Mouse (Mus musculus): ENCODE data around the gene Pus1. TPM values are rescaled to one million over a fixed set of nuclear protein-coding genes. Genes with fewer than 3 reads are reported as not detected.
A peak's percentile ranks its signal among the peaks of the same experiment; 100 is the strongest.

Pus1 gene
- polyA plus RNA-seq (2014; fragmentation: Nextera tagmentation; extraction: Ambion mirVana) = 20.8 and 23.1 TPM in 2 replicates

- H3K9ac ChIP-seq (ENCODE audit: low read depth, low read length) = peak within 1 kb of the TSS; percentile 70
- peaks cover 5% of the 10 kb centered on the region; the same call in 1 of the 2 replicates for H3K4me1 ChIP-seq (ENCODE audit: control insufficient read depth, insufficient read depth, low read length)
- H3K9me3 ChIP-seq (ENCODE audit: control insufficient read depth, low read length) = no peaks in the 10 kb centered on the region
- H3K27me3 ChIP-seq (replicated peaks; ENCODE audit: control insufficient read depth, insufficient read depth, low read length) = no peaks in the 10 kb centered on the region
- H3K27ac ChIP-seq (replicated peaks; ENCODE audit: low read depth, low read length) = 0 out of 2 replicates have a peak within 1 kb of the TSS, but pooled peaks have one; percentile 35
- peak within 1 kb of the TSS; percentile 54 for H3K4me3 ChIP-seq (ENCODE audit: low read depth, low read length)
- DNase-seq (ENCODE audit: low spot score) = peak; percentile 96
- peak; percentile 89 for ATAC-seq (ENCODE audit: low read depth)
- H3K36me3 ChIP-seq (ENCODE audit: control insufficient read depth, insufficient read depth, low read length) = peaks cover 29% of the 10 kb centered on the region; the same call in 1 of the 2 replicates
- peak within 1 kb of the TSS; percentile 78 for H3K4me2 ChIP-seq (ENCODE audit: low read depth, low read length)
- 0% methylated on average over 32 of the region's 57 CpGs for WGBS
These were observed at the start of gene Pus1 for GRCm38 (mm10) chr5:110779998-110780760. Gene Pus1 (minus strand): TSS chr5:110780659.

- 85% methylated on average over 5 of the region's 5 CpGs for WGBS
- DNase-seq (ENCODE audit: low spot score) (no peak), ATAC-seq (ENCODE audit: low read depth) (no peak)
- H3K4me2 ChIP-seq (ENCODE audit: low read depth, low read length) = no peak overlapping the region
- H3K9ac ChIP-seq (ENCODE audit: low read depth, low read length) = no peak overlapping the region
- H3K27me3 ChIP-seq (replicated peaks; ENCODE audit: control insufficient read depth, insufficient read depth, low read length) = no peaks in the 10 kb centered on the region
- peaks cover 6% of the 10 kb centered on the region; the same call in 1 of the 2 replicates for H3K36me3 ChIP-seq (ENCODE audit: control insufficient read depth, insufficient read depth, low read length)
- H3K27ac ChIP-seq (replicated peaks; ENCODE audit: low read depth, low read length) = no peak overlapping the region
- H3K4me1 ChIP-seq (ENCODE audit: control insufficient read depth, insufficient read depth, low read length) = no peaks in the 10 kb centered on the region
- no peak overlapping the region for H3K4me3 ChIP-seq (ENCODE audit: low read depth, low read length)
- no peaks in the 10 kb centered on the region for H3K9me3 ChIP-seq (ENCODE audit: control insufficient read depth, low read length)
These were observed 47.1 kb upstream of the Pus1 start for GRCm38 (mm10) chr5:110827576-110827975.

GRCm38 (mm10) chr5:110826781-110827495 lies 46.5 kb upstream of the Pus1 start:
- Histone ChIP-seq H3K27ac (replicated peaks; ENCODE audit: low read depth, low read length) (no peak overlapping the region), H3K4me1 (ENCODE audit: control insufficient read depth, insufficient read depth, low read length) (no peaks in the 10 kb centered on the region)
- 87% methylated on average over 8 of the region's 8 CpGs for WGBS

GRCm38 (mm10) chr5:110824421-110824820 lies 44.0 kb upstream of the Pus1 start:
- no peak overlapping the region for H3K4me2 ChIP-seq (ENCODE audit: low read depth, low read length)
- no peaks in the 10 kb centered on the region for H3K27me3 ChIP-seq (replicated peaks; ENCODE audit: control insufficient read depth, insufficient read depth, low read length)
- WGBS = 87% methylated on average over 4 of the region's 4 CpGs
- H3K27ac ChIP-seq (replicated peaks; ENCODE audit: low read depth, low read length) = no peak overlapping the region
- ATAC-seq (ENCODE audit: low read depth) (no peak), DNase-seq (ENCODE audit: low spot score) (no peak)
- no peak overlapping the region for H3K4me3 ChIP-seq (ENCODE audit: low read depth, low read length)
- no peaks in the 10 kb centered on the region for H3K36me3 ChIP-seq (ENCODE audit: control insufficient read depth, insufficient read depth, low read length)
- H3K9ac ChIP-seq (ENCODE audit: low read depth, low read length) = no peak overlapping the region
- H3K9me3 ChIP-seq (ENCODE audit: control insufficient read depth, low read length) = no peaks in the 10 kb centered on the region
- no peaks in the 10 kb centered on the region for H3K4me1 ChIP-seq (ENCODE audit: control insufficient read depth, insufficient read depth, low read length)

More at GRCm38 (mm10) chr5:110826781-110827495, 46.5 kb upstream of the Pus1 start:
- H3K9me3 ChIP-seq (ENCODE audit: control insufficient read depth, low read length) = no peaks in the 10 kb centered on the region
- no peak overlapping the region for H3K4me2 ChIP-seq (ENCODE audit: low read depth, low read length)
- no peak overlapping the region for H3K9ac ChIP-seq (ENCODE audit: low read depth, low read length)
- peaks cover 6% of the 10 kb centered on the region; the same call in 1 of the 2 replicates for H3K36me3 ChIP-seq (ENCODE audit: control insufficient read depth, insufficient read depth, low read length)
- ATAC-seq (ENCODE audit: low read depth) = no peak
- H3K4me3 ChIP-seq (ENCODE audit: low read depth, low read length) = no peak overlapping the region
- no peak for DNase-seq (ENCODE audit: low spot score)
- no peaks in the 10 kb centered on the region for H3K27me3 ChIP-seq (replicated peaks; ENCODE audit: control insufficient read depth, insufficient read depth, low read length)

GRCm38 (mm10) chr5:110809667-110810325 lies 29.3 kb upstream of the Pus1 start, which contains the start of gene Ulk1:
Gene Ulk1 (minus strand): TSS chr5:110810097.
- peak within 1 kb of the TSS; percentile 81 for H3K27ac ChIP-seq (replicated peaks; ENCODE audit: low read depth, low read length)
- WGBS = under 1% methylated on average over 22 of the region's 80 CpGs
- ATAC-seq (ENCODE audit: low read depth) = peak; percentile 95
- peak; percentile 99 for DNase-seq (ENCODE audit: low spot score)
- H3K4me1 ChIP-seq (ENCODE audit: control insufficient read depth, insufficient read depth, low read length) = peaks cover 7% of the 10 kb centered on the region
- peak within 1 kb of the TSS; percentile 97 for H3K4me2 ChIP-seq (ENCODE audit: low read depth, low read length)
- peak within 1 kb of the TSS; percentile 96 for H3K9ac ChIP-seq (ENCODE audit: low read depth, low read length)
- no peaks in the 10 kb centered on the region for H3K27me3 ChIP-seq (replicated peaks; ENCODE audit: control insufficient read depth, insufficient read depth, low read length)
- H3K36me3 ChIP-seq (ENCODE audit: control insufficient read depth, insufficient read depth, low read length) = peaks cover 10% of the 10 kb centered on the region; the same call in 1 of the 2 replicates
- no peaks in the 10 kb centered on the region for H3K9me3 ChIP-seq (ENCODE audit: control insufficient read depth, low read length)
- H3K4me3 ChIP-seq (ENCODE audit: low read depth, low read length) = peak within 1 kb of the TSS; percentile 92

GRCm38 (mm10) chr5:110808821-110809666 lies 28.6 kb upstream of the Pus1 start:
- peak overlapping the region; percentile 97 for H3K4me2 ChIP-seq (ENCODE audit: low read depth, low read length)

GRCm38 (mm10) chr5:110808061-110808631 lies 27.7 kb upstream of the Pus1 start:
- no peaks in the 10 kb centered on the region for H3K27me3 ChIP-seq (replicated peaks; ENCODE audit: control insufficient read depth, insufficient read depth, low read length)
- peaks cover 7% of the 10 kb centered on the region for H3K4me1 ChIP-seq (ENCODE audit: control insufficient read depth, insufficient read depth, low read length)
- H3K36me3 ChIP-seq (ENCODE audit: control insufficient read depth, insufficient read depth, low read length) = peaks cover 23% of the 10 kb centered on the region; the same call in 1 of the 2 replicates
- peak overlapping the region; percentile 92 for H3K4me3 ChIP-seq (ENCODE audit: low read depth, low read length)
- 3% methylated on average over 14 of the region's 14 CpGs for WGBS
- H3K27ac ChIP-seq (replicated peaks; ENCODE audit: low read depth, low read length) = peak overlapping the region; percentile 6; the same call in 1 of the 2 replicates
- ATAC-seq (ENCODE audit: low read depth) (peak; percentile 51), DNase-seq (ENCODE audit: low spot score) (peak; percentile 91)
- no peaks in the 10 kb centered on the region for H3K9me3 ChIP-seq (ENCODE audit: control insufficient read depth, low read length)
- H3K4me2 ChIP-seq (ENCODE audit: low read depth, low read length) = peak overlapping the region; percentile 97
- H3K9ac ChIP-seq (ENCODE audit: low read depth, low read length) = peak overlapping the region; percentile 96

More at GRCm38 (mm10) chr5:110808821-110809666, 28.6 kb upstream of the Pus1 start:
- Histone ChIP-seq H3K27ac (replicated peaks; ENCODE audit: low read depth, low read length) (peak overlapping the region; percentile 81), H3K27me3 (replicated peaks; ENCODE audit: control insufficient read depth, insufficient read depth, low read length) (no peaks in the 10 kb centered on the region), H3K4me1 (ENCODE audit: control insufficient read depth, insufficient read depth, low read length) (peaks cover 7% of the 10 kb centered on the region), H3K9me3 (ENCODE audit: control insufficient read depth, low read length) (no peaks in the 10 kb centered on the region), H3K9ac (ENCODE audit: low read depth, low read length) (peak overlapping the region; percentile 96), H3K36me3 (ENCODE audit: control insufficient read depth, insufficient read depth, low read length) (peaks cover 15% of the 10 kb centered on the region; the same call in 1 of the 2 replicates), H3K4me3 (ENCODE audit: low read depth, low read length) (peak overlapping the region; percentile 92)
- WGBS = 1% methylated on average over 20 of the region's 27 CpGs
- DNase-seq (ENCODE audit: low spot score) (peak; percentile 29), ATAC-seq (ENCODE audit: low read depth) (no peak)

Data from embryonic facial prominence, embryonic 14.5 days (tissue).